In genomic region chr15:84950053-84950452, GRCm38 (mm10) we compare ENCODE assay signal across 25 mouse cellular contexts. TPM values are rescaled to one million over a fixed set of nuclear protein-coding genes. Genes with fewer than 3 reads are reported as not detected.
DNase-seq lines count a peak whose midpoint lies in the region; ATAC-seq and TF ChIP-seq lines count a peak whose summit lies in the region.
"Had no signal": no experiment of that assay in that cellular context is flagged by ENCODE, and none has a peak within 500 bp of the region (broad histone marks: within the 10 kb centered on the region; RNA-seq: fewer than 3 reads in every experiment).

No protein-coding gene starts in this region.

- WGBS in limb, embryonic 10.5 days = 92% methylated on average over 4 of the region's 4 CpGs

- DNase-seq in layer of hippocampus, adult 9-11 months = peak; percentile 76
- no peak for DNase-seq in layer of hippocampus, postnatal 36 days
- no peak for DNase-seq in Patski (ENCODE audit: low read depth, low spot score)
- DNase-seq in left cerebral cortex, adult 8-10 months (ENCODE audit: low spot score in 2 of 2) = peak; percentile 68 to 86
- peak; percentile 71 for DNase-seq in right cerebral cortex, postnatal 36 days (ENCODE audit: low spot score in 2 of 2)
- no peak for DNase-seq in gastrocnemius, postnatal 25 days
- DNase-seq in limb, embryonic 10.5 days (ENCODE audit: low spot score) = no peak
- DNase-seq: adrenal gland, postnatal 10 days; cerebellum, postnatal 10 days; gastrocnemius, postnatal 14 days; kidney, adult 18-20 months; liver, embryonic 13.5 days; lung, embryonic 14.5 days; lung, postnatal 36 days; thymus, adult 2 months had no signal

- in situ Hi-C loops in Patski (cut with MboI; ENCODE audit: low pct_unique_long_range_greater_than_20kb) = no loop called here

- no peak overlapping the region for H3K4me3 ChIP-seq in limb, embryonic 10.5 days
- H3K4me3 ChIP-seq: embryonic facial prominence, embryonic 13.5 days; heart, embryonic 15.5 days; hindbrain, embryonic 10.5 days; limb, embryonic 13.5 days; liver, embryonic 13.5 days; midbrain, embryonic 15.5 days; neural tube, embryonic 15.5 days; stomach, embryonic 15.5 days had no signal

- H3K9me3 ChIP-seq in limb, embryonic 10.5 days (replicated peaks) = no peaks in the 10 kb centered on the region
- H3K9me3 ChIP-seq: embryonic facial prominence, embryonic 13.5 days; heart, embryonic 15.5 days; hindbrain, embryonic 10.5 days; limb, embryonic 13.5 days; liver, embryonic 13.5 days; midbrain, embryonic 15.5 days; neural tube, embryonic 15.5 days; stomach, embryonic 15.5 days had no signal

- TF ChIP-seq CTCF in Patski (IDR thresholded peaks at IDR 0.05) = no peak

- POLR2A ChIA-PET in Patski (lab: Charles Lee) = no interaction called here

- H3K36me3 ChIP-seq in limb, embryonic 10.5 days = peaks cover 83% of the 10 kb centered on the region

- peak; percentile 14 for ATAC-seq in Patski
- ATAC-seq: activated CD4-positive, CD25-positive, alpha-beta regulatory T cell, adult 4 months; forebrain, embryonic 14.5 days; midbrain, embryonic 15.5 days had no signal

- no peaks in the 10 kb centered on the region for H3K27me3 ChIP-seq in Patski
- no peaks in the 10 kb centered on the region for H3K27me3 ChIP-seq in limb, embryonic 10.5 days (ENCODE audit: low read depth, poor library complexity, severe bottlenecking)
- H3K27me3 ChIP-seq: embryonic facial prominence, embryonic 13.5 days; heart, embryonic 15.5 days; limb, embryonic 13.5 days; liver, embryonic 13.5 days; midbrain, embryonic 15.5 days; neural tube, embryonic 15.5 days; stomach, embryonic 15.5 days had no signal

- no peaks in the 10 kb centered on the region for H3K4me1 ChIP-seq in limb, embryonic 10.5 days
- H3K4me1 ChIP-seq: embryonic facial prominence, embryonic 13.5 days; limb, embryonic 13.5 days; liver, embryonic 13.5 days; midbrain, embryonic 15.5 days; neural tube, embryonic 15.5 days; stomach, embryonic 15.5 days had no signal

- CTCF ChIA-PET in Patski (lab: Charles Lee) = interaction anchor here (1.9 kb wide), 1 partner anchor 24 kb away, joined by 5 read pairs; no protein-coding TSS in a partner anchor

- no peak overlapping the region for H3K27ac ChIP-seq in limb, embryonic 10.5 days
- H3K27ac ChIP-seq: embryonic facial prominence, embryonic 13.5 days; heart, embryonic 15.5 days; hindbrain, embryonic 10.5 days; kidney, postnatal 0 days; limb, embryonic 13.5 days; liver, embryonic 13.5 days; midbrain, embryonic 15.5 days; neural tube, embryonic 15.5 days; stomach, embryonic 15.5 days had no signal

RNA-seq across cellular contexts. Expression of gene Nup50, which starts 26.8 kb away (rescaled TPM):
- total RNA-seq in layer of hippocampus, postnatal 36 days (2021) = 10 to 100 TPM; 33.5 to 36.5 TPM
- 41.5 TPM for polyA plus RNA-seq in Patski (2021)
- 10 to 100 TPM; 27.8 to 30.0 (median 28.9) TPM for total RNA-seq in left cerebral cortex, adult 8-10 months (2022)
- 10 to 100 TPM; 13.3 TPM for total RNA-seq in gastrocnemius, postnatal 25 days (2021)
- polyA plus RNA-seq in limb, embryonic 10.5 days (2016; fragmentation: Nextera tagmentation; extraction: Ambion mirVana) = 67.9 and 69.1 TPM in 2 replicates

RNA-seq across cellular contexts. Expression of gene Gm29666, which starts 30.2 kb away (rescaled TPM):
- 1 to 10 TPM; 1.2 to 1.4 TPM for total RNA-seq in layer of hippocampus, postnatal 36 days (2021)
- polyA plus RNA-seq in Patski (2021) = 0.18 TPM
- 1 to 10 TPM; 1.4 to 1.8 (median 1.7) TPM for total RNA-seq in left cerebral cortex, adult 8-10 months (2022)
- under 1 TPM; 0.08 to 0.20 TPM for total RNA-seq in gastrocnemius, postnatal 25 days (2021)
- polyA plus RNA-seq in limb, embryonic 10.5 days (2016; fragmentation: Nextera tagmentation; extraction: Ambion mirVana) = 1.2 and 1.3 TPM in 2 replicates

RNA-seq across cellular contexts. Expression of gene 5031439G07Rik, which starts 38.3 kb away (rescaled TPM):
- total RNA-seq in layer of hippocampus, postnatal 36 days (2021) = 100 to 1,000 TPM in 1 of 2 experiments, 10 to 100 TPM in 1; 93.1 to 105 TPM
- 85.7 TPM for polyA plus RNA-seq in Patski (2021)
- total RNA-seq in left cerebral cortex, adult 8-10 months (2022) = 100 to 1,000 TPM; 105 to 107 (median 107) TPM
- 10 to 100 TPM; 38.9 to 56.7 TPM for total RNA-seq in gastrocnemius, postnatal 25 days (2021)
- polyA plus RNA-seq in limb, embryonic 10.5 days (2016; fragmentation: Nextera tagmentation; extraction: Ambion mirVana) = 9.7 and 10.1 TPM in 2 replicates

Comparison
In these comparisons a context has a peak if more than half of its experiments do, and no peak if none do; other contexts are left out.
1. DNase-seq: peak in layer of hippocampus, adult 9-11 months (single experiment), left cerebral cortex, adult 8-10 months (2 of 2) and right cerebral cortex, postnatal 36 days (2 of 2); none in layer of hippocampus, postnatal 36 days (0 of 2), Patski (single experiment), gastrocnemius, postnatal 25 days (single experiment) and limb, embryonic 10.5 days (single experiment).